Mouse (Mus musculus): ENCODE measurements around the gene Haus8. TPM values are rescaled to one million over a fixed set of nuclear protein-coding genes. Genes with fewer than 3 reads are reported as not detected.
"Not testable (repeated sequence)": the region's sequence is repeated elsewhere in the genome, so short reads cannot be mapped to it uniquely, and the experiment has no call there.

Haus8 gene
- total RNA-seq, 2 experiments from 2014 or later, result 7.0 to 9.4 TPM

DNA sequence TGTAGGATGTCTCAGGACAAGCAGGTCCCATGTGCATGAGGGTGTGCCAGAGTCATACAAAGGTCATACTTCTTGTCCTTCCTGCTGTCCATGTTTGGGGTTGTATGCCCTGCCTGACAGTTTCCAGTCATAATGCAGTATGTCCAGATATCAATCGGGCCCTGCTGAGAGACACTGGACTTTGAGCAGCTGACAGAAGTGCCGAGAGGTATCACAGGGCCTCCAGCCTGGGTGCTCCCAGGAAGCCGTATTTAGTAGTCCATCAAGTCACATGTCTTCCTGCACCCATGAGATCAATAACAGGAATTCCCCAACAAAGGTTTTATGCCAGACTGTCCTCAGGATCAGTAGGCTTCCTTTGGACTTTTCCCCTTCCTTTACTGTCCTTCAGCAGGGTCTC, 27.0 kb upstream of the Haus8 start:
- H3K4me3 ChIP-seq, result no peak overlapping the region
- DNase-seq (ENCODE audit: low spot score in 2 of 2), result no peak
- H3K27ac ChIP-seq, result no peak overlapping the region
- no peak for TF ChIP-seq CTCF (conservative IDR thresholded peaks at IDR 0.05)

GRCm38 (mm10) chr8:71297439-71297838, 24.7 kb upstream of the Haus8 start:
- DNase-seq (ENCODE audit: low spot score in 2 of 2), result no peak
- no peak overlapping the region for H3K4me3 ChIP-seq
- H3K27ac ChIP-seq, result no peak overlapping the region
- no peak for TF ChIP-seq CTCF (conservative IDR thresholded peaks at IDR 0.05)

GRCm38 (mm10) chr8:71296784-71297183, 24.1 kb upstream of the Haus8 start:
- no peak overlapping the region for H3K4me3 ChIP-seq
- peak overlapping the region; percentile 32; the same call in 1 of the 2 replicates for H3K27ac ChIP-seq
- no peak for DNase-seq (ENCODE audit: low spot score in 2 of 2)
- no peak for TF ChIP-seq CTCF (conservative IDR thresholded peaks at IDR 0.05)

DNA sequence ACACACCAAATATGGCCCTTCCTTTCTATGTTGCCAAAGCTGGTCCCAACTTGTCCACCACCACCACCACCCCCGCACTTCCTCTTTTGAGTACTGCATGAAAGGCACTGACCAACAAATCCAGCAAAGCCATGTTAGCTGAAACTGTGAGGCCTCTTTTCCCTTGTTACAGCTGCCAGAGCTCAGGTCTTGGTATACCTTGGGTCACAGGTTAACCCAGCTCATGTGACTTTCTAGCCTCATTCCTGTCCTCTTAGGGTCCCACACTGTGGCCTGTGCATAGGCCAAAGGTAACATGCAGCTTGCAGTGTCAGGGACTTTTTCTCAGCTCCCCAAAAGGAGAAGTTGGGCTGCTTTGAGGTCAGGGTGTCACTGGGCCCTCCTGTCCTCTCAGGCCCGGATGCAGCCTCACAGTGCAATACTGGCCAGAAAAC, 23.5 kb upstream of the Haus8 start:
- no peak for TF ChIP-seq CTCF (conservative IDR thresholded peaks at IDR 0.05)
- Histone ChIP-seq H3K4me3 (no peak overlapping the region), H3K27ac (peak overlapping the region; percentile 32; the same call in 1 of the 2 replicates)
- no peak for DNase-seq (ENCODE audit: low spot score in 2 of 2)

DNA sequence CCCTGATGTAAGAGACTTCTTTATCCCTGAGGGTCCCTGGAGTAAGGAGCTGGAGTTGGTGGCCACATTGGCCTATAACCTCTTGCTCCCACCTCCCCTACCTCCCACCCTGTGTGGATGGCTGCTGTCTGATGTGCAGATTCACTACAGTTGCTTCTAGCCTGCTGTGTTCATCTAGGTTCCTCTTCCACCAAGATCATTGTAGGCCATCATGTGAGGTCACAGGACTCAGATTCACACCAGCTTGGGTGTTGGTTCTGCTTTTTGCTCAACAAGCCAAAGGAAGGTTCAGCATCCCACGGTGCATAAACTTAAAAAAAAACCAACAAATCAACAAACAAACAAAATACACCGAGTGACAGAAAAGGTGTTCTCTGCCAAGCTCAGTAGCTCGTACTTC, 21.2 kb upstream of the Haus8 start:
- H3K4me3 ChIP-seq; DNase-seq (ENCODE audit: low spot score in 2 of 2); H3K27ac ChIP-seq: not testable (repeated sequence)

GRCm38 (mm10) chr8:71291351-71291750, 18.6 kb upstream of the Haus8 start:
- TF ChIP-seq CTCF (conservative IDR thresholded peaks at IDR 0.05), result no peak
- no peak overlapping the region for H3K4me3 ChIP-seq
- H3K27ac ChIP-seq, result no peak overlapping the region
- DNase-seq (ENCODE audit: low spot score in 2 of 2), result no peak

DNA sequence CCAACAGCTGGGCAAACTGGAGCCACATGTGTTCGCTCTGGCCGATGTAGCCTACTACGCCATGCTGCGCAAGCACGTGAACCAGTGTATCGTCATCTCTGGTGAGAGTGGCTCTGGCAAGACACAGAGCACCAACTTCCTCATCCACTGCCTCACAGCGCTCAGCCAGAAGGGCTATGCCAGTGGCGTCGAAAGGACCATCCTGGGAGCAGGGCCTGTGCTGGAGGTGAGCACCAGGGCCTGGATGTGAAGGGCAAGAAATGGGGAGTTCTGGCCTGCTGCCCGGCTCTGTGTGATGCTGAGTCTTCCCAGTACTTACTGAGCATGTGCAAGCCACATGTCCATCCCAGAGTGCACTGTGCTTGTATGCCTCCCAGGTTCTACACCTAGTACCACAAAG, 18.2 kb upstream of the Haus8 start:
- TF ChIP-seq CTCF (conservative IDR thresholded peaks at IDR 0.05), result no peak
- Histone ChIP-seq H3K4me3 (no peak overlapping the region), H3K27ac (no peak overlapping the region)
- DNase-seq (ENCODE audit: low spot score in 2 of 2), result no peak

GRCm38 (mm10) chr8:71290211-71290610, 17.5 kb upstream of the Haus8 start:
- Histone ChIP-seq H3K27ac (no peak overlapping the region), H3K4me3 (no peak overlapping the region)
- no peak for TF ChIP-seq CTCF (conservative IDR thresholded peaks at IDR 0.05)

GRCm38 (mm10) chr8:71289098-71289497, 16.4 kb upstream of the Haus8 start:
- Histone ChIP-seq H3K27ac (no peak overlapping the region), H3K4me3 (no peak overlapping the region)
- DNase-seq (ENCODE audit: low spot score in 2 of 2), result no peak
- TF ChIP-seq CTCF (conservative IDR thresholded peaks at IDR 0.05), result no peak

More at GRCm38 (mm10) chr8:71290211-71290610, 17.5 kb upstream of the Haus8 start:
- DNase-seq (ENCODE audit: low spot score in 2 of 2), result no peak

DNA sequence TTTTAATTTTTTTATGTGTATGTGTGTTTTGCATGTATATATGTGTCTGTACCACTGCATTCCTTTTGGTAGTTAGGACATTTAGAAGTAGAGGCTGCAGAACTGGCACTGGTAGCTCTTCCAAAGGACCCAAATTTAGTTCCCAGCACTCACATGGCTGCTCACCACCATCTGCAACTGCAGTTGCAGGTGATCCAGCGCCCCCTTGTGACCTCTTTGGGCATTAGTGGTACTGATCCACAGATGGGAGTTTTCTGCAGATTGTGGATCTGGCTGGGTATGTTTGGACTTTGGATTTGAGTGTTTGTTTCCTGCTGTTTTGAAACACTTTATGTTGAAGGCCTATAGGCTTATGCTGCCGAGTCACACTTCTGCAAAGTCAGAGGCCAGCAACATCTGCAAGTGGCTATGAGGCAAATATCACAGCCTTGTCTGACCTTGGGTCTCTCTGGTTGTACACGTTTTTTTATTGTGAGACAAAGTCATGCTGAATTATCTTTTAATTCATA, 15.8 kb upstream of the Haus8 start:
- H3K4me3 ChIP-seq, result no peak overlapping the region
- H3K27ac ChIP-seq, result no peak overlapping the region
- peak; percentile 57 for TF ChIP-seq CTCF (conservative IDR thresholded peaks at IDR 0.05)
- no peak for DNase-seq (ENCODE audit: low spot score in 2 of 2)

DNA sequence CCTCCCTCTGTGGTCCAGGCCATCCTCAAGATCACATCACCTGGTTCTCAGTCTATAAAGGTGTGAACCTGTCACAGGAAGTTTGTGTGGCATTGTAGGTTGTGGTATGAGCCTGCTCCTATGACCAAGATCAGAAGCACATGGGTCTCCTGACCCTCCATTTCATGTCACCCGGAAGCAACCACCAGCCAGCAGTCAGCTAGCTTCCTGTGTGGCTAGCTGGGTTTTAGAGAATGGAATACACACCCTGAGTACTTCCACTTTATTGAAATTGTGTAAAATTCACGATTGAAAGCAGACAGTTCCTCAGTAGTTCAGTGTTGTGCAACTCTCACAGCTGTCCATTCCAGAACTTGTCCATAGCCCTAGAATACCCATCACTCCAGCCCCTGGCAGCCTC, 13.5 kb upstream of the Haus8 start:
- not testable (repeated sequence) for DNase-seq (ENCODE audit: low spot score in 2 of 2); H3K4me3 ChIP-seq; H3K27ac ChIP-seq

DNA sequence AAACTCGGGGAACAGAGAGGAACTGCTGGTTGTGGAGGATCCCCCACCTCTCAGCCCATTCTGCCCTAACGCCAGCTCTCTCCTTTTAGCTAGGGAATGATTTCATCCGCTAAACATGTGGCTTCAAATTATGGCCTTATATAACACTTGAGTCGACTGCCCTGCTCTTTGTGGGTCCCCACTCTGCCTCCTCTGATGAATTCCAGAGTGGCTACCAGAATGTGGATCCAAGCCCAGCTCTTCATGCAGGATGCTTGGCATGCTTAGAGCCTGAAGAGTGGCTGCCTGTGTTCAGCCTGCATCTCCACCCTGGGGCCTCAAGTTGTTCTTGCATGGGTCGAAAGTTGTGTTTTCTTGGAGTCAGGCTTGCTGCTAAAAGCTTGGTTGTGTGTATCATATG, 9.9 kb upstream of the Haus8 start:
- Histone ChIP-seq H3K27ac (no peak overlapping the region), H3K4me3 (no peak overlapping the region)
- no peak for DNase-seq (ENCODE audit: low spot score in 2 of 2)
- TF ChIP-seq CTCF (conservative IDR thresholded peaks at IDR 0.05), result no peak

DNA sequence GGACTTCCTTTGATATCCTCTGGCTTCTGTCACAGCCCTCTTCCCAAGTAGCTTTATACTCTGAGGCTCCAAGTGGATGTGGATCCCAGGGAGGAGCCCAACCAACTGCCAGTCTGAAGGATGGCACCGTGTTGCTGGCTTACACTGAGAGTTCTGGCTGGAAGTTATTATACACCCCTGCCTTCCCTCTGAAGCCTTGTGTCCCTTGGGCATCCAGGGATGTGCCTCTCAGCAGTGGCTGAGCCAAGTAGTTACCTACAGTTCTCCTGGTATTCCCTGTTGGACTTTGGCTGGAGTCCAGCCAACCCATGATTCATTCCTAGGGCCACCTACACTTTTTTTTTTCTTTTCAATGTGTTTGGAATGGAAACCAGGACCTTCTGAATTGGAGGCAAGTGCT, 9.0 kb upstream of the Haus8 start:
- H3K4me3 ChIP-seq; H3K27ac ChIP-seq; DNase-seq (ENCODE audit: low spot score in 2 of 2): not testable (repeated sequence)

DNA sequence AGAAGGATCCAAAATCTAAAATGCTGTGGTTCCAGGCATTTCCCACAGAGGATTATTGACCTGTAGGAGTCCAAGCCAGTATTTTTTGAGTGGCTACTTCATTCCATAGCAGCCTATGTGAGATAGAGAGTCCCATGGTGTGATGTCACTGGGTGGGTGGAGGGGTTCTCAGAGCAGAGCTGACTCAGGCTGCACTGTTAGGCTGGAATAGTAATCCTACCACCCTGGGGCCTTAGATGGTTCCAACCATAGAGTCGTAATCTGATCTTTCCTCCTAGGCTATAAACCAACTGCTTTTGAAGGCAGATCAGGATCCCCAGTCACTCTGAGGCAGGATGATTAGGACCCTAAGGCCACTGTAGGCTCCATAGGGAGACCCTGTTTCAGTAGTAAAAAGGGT, 6.7 kb upstream of the Haus8 start:
- DNase-seq (ENCODE audit: low spot score in 2 of 2); H3K4me3 ChIP-seq; H3K27ac ChIP-seq: not testable (repeated sequence)

DNA sequence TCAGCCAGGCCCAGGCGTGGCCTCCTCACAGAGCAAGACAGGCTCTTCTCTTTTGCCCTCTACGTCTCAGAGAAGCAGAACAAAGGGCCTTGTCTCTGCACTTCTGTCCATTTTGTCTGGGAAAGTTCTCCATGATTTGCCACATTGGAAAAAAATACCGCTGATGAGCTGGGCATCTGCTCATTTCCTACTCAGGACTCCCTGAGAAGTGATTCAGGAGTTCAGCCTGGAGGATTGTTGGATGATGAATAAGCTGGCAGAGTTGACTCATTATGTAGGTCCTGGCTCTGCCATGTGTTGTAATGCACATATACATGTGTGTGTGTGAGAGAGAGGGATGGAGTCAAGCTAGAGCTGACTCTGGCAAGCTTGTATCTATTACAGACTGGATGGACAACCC, 3.4 kb upstream of the Haus8 start:
- DNase-seq (ENCODE audit: low spot score in 2 of 2), result no peak
- Histone ChIP-seq H3K27ac (peak overlapping the region; percentile 39; the same call in 1 of the 2 replicates), H3K4me3 (no peak overlapping the region)
- TF ChIP-seq CTCF (conservative IDR thresholded peaks at IDR 0.05), result no peak
